Mouse (Mus musculus): ENCODE results near the gene Dmrta2.

Dmrta2 gene

DNA sequence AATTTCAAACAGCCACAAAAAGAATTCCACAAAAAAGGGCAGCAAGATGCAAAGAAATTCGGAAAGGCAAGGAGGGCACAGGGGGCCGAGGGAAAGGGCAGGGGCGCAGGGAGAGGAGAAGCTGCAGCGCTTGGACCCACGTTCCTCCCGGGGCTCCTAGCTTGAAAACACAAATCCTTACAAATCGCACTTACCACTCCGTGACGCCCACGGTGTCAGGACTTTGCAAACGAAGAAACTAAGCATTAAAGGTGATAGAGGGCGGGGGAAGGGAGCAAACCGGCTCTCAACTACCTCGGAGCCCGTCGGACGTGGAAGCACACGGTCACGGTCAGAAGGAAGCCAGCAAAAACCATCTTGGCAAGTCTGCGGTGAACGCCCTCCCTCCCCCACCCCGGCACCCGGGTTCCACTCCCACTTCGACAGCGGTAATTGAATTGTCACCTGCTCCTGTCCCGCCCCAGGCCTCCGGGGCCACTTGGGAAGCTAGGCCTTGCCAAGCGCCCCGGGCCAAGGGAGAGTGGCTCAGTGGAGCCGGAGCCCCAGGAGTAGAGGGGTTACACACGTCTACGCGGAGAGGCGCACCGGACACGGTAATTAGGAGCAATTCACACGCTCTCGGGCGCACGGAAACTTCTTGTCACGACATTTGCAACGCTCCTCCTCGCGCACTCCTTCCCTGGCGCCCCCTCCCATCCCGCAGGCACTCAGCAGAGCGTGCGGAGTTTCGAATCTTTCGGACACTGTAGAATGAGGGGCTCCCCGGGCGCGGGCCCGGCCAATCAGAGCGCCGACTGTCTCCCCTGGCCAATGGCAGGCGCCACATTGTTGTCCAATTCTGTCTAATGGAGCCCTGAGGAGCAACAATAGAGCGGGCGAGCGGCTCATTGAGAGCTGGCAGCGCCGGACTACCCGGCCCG, at the start of gene Dmrta2:
Dmrta2 (plus strand) TSS at position 906 of the 920 bp plus-strand sequence.
- DNase-seq (ENCODE audit: low read depth in 2 of 2, low spot score in 2 of 2): no peak

DNA sequence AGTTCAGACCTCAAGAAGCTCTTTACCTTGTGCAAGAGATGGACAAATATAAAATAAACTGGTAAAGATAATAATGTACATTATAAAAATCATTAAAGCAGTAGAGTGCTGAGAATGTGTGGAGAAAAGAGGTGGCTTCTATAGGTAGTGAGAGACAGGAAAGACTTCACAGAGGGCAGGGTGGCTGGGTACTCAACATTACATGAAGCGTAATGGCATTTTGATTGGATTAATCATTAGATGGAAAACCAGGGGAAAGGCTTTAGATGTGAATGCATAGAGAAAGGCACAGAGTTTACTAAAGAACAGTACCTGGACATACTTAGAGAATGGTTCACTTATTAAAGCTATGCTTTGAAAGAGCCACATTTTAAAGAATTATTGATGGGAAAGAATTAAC, 48.8 kb upstream of the Dmrta2 start:
- DNase-seq (ENCODE audit: low read depth in 2 of 2, low spot score in 2 of 2): no peak

DNA sequence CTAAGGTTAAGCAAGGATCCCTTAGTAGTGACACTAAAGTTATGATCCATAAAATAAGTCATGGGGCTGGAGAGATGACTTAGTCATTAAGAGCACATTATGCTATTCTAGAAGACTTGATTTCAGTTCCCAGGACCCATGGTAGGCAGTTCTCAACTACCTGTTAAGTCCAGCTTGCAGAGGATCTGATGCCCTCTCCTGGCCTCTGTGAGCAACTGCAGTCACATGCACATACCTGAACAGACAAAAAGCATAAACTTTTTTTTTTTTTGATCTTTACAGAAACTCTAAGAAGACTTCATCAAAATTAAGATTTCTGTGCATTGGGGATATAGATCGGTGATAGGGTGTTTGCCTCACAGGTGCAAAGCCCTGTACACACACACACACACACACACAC, 47.4 kb upstream of the Dmrta2 start:
- no peak for DNase-seq (ENCODE audit: low read depth in 2 of 2, low spot score in 2 of 2)

DNA sequence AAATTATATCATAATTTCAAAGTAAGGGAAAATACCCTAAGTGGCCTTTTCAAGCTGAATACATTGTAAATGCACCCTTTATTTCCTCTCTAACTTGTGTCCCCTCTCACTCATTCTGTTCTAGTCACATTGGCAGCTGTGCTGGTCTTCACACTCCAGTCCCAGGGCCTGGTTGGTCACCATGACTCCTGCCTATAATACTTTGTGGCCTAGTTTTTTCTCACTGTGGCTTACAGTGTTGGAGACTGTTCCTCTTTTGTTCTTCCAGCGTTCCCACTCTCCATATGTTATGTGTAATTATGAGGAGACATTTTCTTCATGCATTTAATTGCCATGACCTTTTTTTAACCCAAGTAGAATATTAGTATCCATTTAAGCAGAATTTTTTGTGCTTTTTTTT, 46.9 kb upstream of the Dmrta2 start:
- no peak for DNase-seq (ENCODE audit: low read depth in 2 of 2, low spot score in 2 of 2)

DNA sequence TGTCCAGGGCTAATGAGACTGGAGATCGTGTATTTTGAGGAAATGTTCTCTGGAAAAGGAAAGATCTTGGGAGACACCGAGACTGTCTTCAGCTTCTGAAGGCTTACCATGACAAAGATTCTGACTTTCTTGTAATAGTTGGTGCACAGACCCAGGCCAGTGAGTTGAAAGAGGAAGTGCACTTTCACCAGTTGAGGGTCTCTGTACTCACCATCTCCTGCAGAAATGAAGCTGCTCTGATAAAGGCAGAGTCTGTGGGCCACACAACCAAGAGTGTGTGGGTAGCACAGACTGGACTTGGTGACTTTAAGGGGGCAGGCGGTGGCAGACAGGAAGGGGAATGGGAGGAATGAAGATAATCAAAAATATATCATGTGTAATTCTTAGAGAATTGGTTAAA, 41.3 kb upstream of the Dmrta2 start:
- no peak for DNase-seq (ENCODE audit: low read depth in 2 of 2, low spot score in 2 of 2)

DNA sequence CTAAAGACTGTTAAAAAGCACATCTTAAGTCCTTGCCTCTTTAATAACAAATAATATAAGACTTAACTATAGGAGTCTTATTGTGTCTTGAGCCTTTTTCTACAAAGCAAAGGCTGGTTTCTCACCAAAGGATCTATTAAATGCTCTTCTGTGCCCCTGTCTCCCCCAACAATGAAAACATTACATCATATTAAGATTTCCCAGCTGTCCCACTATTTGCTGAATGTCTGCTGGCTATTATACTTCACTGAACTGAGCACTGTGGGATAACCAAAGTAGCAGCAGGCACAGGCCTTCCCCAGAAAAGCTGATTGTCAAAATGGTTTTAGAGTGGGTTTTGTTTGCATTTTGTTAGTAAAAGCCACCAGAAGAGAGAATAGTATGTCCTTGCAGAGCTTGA, 38.6 kb upstream of the Dmrta2 start:
- DNase-seq (ENCODE audit: low read depth in 2 of 2, low spot score in 2 of 2): no peak

DNA sequence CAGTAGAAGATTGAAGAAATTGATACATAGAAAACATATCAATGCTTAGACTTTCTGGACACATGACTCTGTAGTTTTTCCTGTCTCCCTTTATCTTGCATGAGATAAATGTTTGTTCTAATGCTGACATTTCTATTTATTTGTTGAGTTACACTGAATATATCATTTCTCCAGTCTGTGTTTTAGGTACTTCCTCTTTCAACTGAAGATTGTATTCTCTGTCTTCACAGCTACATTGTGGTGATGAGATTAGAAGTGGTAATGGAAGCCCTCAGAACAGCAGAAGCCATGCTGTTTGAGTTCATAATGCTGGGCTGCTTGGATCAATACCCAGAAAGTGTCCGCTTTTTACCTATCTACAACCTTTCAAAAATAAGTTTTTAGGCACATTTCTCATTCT, 32.3 kb upstream of the Dmrta2 start:
- no peak for DNase-seq (ENCODE audit: low read depth in 2 of 2, low spot score in 2 of 2)

DNA sequence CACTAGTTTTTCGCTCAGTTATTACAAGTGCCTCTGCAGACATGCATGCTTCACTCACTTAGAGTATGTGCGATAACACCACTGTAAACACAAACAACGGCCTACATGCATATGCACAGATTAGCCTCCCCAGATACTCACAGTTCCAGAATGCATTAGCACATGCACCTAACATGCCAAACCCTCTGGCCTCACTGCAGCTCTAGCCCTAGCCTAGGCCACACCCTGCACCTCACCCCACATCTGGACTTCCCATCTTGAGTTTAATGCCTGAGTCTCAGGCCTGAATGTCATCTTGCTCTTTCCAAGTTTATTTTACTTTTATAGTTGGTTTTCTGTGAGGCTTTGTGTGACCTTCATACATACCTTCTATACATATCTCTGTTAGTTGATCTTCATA, 28.5 kb upstream of the Dmrta2 start:
- no peak for DNase-seq (ENCODE audit: low read depth in 2 of 2, low spot score in 2 of 2)

DNA sequence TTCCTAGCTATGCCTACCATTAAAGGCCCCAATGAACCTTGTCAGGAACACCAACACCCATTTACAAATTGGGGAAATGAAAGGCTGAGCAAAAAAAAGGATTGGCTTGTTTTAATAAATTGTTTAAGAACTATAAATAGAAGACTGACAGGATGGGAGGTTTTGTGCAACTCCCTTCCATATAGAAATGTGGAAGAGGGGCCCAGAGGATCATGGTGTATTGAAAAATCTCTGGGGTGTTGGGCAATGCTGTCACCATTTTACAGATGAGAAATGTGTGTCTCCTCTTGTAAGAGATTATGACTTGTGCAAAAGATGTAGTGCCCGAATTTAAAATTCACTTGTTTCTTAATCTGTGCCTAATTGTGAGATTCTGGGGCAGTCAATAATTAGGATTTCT, 24.3 kb upstream of the Dmrta2 start:
- DNase-seq (ENCODE audit: low read depth in 2 of 2, low spot score in 2 of 2): no peak

DNA sequence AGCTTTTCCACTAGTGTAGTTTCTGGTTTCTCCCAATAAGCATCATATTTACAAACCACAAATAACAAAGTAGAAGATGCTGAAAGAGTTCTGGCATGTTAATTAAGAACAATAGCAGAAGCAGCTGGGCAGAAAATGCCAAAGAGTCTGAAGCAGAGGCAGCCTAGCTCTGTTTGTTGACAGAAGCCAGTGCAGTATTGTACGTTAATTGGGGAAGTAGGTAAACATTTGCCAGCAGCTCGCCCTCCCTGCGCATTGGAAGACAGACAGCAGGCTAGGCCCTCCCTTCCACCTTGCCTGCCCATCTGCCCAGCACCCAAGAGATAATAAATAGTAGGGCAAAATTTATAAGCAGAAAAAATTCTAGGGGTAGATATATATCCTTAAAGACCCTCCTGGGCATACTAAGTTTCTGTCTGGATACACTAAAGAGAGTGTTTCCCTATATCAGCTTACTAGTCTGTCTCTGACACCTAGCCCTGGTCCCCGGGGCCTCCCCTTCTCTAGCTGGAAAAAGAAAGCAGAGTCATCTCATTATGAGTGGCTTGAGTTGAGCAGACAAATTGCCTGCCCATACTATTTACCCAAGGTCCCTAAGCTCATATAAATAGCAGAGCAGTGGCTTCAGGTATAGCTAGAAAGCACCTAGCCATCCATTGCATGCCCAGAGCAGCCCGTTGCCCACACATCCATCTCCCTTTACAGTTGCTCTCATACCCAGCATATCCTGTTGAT, 17.5 kb upstream of the Dmrta2 start:
- DNase-seq (ENCODE audit: low read depth in 2 of 2, low spot score in 2 of 2): no peak

DNA sequence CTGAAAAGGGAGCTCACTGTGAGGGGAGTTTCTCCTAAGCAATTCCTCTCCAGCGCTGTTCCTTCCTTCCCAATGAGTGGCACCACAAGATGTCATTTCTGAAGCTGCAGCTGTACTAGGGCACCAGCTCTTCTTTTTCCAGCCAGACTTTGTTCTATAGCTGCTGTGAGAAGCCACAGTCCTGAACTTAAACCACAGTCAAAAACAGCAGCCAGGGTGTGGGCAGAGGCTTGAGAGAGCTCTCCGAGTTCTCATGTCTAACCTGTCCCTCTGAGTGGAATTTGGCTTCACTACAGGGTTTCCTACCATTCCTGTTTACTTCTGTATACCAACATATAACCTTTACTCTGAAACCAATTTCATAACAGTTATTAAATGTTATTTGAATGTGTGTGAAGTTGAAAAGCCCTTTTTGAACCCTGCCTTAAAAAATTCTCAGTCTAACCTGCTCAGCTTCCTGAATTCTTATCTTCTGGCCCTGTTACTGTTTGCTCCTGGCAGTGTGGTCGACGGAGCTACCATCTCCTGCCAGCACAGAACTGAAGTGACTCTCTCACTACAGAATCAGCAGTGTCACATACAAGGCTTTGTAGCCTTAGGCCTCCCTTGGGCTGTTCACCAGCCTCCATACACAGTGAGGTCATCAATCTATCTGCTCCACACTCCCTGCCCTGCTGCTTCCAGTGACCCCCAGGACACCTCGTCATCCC, 14.1 kb upstream of the Dmrta2 start:
- DNase-seq (ENCODE audit: low read depth in 2 of 2, low spot score in 2 of 2): no peak

DNA sequence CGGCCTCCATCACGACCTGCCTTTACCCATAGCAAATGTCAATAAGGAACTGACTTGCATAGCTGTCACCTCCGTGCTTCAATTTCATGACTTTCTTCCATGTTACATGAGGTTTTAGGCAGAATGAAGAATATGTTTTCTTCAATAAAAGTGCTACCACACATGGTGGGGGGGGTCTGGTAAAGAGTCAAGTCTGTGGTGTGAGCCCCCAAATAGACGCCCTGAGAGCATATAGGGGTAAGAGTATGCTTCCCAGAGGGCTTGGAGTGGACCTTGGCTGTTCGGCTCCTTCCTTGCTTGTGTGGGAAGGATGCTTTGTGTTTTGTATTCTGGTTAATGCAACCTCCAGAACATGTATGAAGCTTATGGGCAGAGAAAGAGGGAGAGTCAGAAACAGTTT, 8.3 kb upstream of the Dmrta2 start:
- no peak for DNase-seq (ENCODE audit: low read depth in 2 of 2, low spot score in 2 of 2)

DNA sequence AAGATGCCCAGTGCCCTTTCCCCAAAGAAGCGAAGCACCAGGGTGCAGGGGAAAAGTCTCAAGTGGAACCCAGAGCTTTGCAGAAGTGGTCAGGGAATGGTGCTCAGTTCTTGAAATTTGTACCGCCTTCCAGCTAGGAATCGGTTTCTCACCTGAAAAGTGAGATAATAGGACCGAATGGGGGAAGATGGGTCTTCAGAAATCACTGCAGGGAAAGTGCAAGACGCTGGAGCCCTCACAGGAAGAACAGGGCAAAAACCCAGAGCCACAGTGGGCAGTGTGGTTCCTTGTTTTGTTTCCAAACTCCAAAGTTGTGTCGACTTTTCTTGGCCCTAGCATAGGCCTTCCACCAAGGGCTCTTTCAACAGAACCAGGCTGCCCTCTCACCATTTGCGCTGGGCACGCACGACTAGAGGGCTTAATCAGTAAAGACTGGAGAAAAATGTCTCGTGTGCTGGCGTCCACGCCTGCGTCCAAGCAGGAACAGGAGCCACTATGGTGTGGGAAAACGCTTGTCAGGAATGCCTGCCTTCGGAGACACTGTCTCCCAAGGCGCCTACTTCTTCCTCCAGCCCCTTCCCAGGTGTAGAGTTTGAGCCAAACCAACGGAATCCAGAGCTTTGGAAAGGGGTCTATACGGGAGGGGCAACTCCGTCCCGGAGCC, 3.7 kb upstream of the Dmrta2 start:
- no peak for DNase-seq (ENCODE audit: low read depth in 2 of 2, low spot score in 2 of 2)

DNA sequence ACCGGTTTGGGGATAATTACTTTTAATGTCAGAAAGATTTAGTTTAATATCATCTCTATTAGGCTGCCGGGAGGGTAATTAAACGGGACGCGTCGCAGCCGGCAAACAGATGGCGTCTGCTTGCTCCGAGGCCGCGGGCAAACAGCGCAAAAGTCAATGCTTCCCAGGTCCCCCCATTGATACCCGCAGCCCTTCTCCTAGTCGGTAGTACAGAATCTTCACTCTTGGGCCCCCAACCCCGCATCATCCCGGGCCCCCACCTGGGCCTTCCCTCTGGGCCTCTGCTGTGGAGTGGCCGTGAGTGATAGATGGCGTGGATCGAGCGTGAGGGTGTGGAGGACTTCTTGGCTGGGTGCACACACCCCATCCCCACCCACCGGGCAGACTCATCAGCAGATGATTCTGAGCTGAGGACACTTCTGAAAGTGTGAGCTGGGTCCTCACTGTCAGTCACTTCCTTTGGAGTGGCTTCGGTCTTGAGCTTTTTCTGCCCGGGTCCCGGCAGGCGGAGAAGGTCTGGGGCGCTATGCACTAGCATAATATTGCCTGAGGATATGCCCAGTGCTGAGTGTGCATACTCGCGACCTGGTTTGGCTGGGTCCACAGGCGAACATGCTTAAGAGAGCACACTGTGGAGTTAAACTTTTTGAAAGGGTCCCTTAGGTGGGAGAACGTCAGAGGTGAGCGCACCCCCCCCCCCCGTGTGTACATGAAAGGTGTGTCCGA, 3.0 kb upstream of the Dmrta2 start:
- no peak for DNase-seq (ENCODE audit: low read depth in 2 of 2, low spot score in 2 of 2)

DNA sequence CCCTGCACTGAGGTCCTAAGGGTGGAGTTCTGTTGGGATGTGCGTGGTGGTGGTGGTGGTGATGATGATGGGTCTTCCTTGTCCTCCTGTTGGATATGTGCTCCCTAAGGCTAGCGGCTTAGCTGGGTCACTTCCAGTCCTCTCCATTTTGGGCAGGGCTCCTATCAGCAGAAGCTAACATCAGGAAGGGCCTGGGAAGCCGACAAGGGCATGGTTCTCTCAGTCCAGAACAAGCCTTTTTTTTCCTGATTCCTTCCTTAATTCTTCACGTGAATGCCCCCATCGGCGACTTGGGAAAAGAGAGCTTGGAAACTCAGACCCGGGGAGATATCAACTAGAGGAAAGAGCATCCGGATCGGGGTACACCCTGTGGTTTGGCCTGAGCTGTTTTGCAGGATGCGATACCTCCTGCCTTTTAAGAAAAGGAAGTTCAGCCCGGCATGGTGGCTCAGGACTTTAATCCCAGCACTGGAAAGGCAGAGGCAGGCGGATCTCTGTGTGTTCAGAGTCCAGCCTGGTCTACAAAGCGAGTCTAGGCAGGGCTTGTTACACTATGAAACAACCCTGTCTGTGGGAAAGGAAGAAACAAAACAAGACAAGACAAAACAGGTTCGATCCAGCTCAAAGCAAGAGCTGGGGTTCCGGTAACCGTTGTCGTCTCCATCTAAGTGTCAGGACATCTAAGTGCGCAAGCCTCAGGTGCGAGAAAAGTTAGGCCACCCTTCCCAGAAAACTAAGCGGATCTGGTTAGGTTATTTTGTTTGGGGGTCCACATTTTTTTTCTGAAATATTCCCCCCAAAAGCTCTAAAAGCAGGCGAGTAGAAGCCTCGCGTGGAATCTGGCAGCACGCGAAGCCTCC, 2.2 kb upstream of the Dmrta2 start:
- no peak for DNase-seq (ENCODE audit: low read depth in 2 of 2, low spot score in 2 of 2)

DNA sequence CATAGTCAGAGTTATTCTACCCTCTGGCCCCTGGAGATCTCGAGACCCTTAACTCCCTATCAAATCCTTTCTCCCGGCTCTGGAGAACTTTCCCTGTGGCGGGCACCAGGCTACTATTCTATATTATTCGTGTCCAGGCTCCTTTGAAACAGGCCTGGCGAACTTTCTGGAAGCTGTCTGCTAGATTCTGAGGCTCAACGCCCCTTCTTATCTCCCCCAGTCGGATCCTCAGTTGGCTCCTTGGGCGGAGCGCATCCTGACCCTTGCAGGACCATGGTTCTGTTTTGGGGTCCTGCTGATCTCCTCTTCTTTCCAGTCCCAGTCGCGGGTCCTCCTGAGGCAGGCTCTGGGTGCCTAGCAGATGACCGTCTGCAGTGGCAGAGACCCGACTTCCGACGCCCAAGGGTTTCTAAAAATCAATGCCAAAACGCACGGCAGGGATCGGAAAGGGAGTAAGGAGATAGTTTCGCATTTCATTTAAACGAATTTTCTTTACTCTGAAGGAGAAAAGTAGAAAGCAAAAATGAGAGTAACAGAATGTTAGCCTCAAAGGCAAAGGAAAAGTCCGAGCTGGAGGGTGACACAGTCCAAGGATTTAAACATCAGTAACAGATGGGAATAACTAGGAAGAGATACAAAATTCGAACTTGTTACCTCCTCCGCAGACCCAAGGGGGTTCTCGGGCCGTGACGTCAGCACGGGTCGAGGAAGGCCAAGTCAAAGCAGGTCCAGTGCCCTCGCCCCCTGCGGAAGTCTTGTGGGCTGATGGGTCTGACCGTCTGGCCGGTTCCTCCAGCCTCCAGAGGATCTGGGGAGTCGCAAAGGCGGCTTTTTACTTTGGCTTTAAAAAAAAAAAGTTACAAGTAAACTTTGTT, 1.3 kb upstream of the Dmrta2 start:
- no peak for DNase-seq (ENCODE audit: low read depth in 2 of 2, low spot score in 2 of 2)

DNA sequence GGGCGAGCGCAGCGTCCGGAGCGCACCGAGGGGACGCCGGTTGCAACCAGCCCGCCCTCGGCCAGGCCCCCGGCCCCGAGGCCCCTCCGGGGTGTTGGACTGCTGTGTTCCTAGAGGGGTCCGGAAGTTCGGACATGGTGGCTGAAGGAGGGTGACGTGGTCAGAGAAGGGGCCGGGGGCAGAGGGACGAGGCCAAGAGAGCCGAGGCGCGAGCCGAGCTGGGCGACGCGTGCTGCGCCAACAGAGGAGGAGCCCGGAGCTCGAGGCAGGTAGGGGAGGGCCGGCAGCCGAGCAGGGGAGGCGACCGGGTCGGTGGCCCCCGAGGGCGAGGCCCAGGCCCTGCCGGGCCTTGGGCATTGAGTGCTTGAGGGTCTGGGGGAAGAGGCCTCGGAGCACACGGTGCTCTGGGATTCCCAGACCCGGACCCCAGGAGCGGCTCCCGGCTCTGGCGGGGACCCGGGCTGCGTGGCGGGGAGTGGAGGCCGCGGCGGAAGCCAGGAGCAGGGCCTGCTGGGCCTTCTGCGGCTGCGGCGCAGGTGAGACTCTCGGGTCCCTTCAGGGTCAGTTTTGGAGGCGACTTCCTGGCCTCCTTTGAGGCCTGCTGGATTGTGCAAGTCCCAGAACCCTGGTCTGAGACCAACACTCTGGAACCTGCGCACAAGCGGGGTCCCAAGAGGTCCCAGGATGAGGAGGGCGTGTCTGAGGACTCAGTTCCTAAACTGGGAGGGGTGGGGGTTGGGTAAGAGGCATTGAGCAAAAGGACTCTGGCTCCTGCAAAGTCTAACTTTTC, 410 bp downstream of the Dmrta2 start:
- DNase-seq (ENCODE audit: low read depth in 2 of 2, low spot score in 2 of 2): no peak

DNA sequence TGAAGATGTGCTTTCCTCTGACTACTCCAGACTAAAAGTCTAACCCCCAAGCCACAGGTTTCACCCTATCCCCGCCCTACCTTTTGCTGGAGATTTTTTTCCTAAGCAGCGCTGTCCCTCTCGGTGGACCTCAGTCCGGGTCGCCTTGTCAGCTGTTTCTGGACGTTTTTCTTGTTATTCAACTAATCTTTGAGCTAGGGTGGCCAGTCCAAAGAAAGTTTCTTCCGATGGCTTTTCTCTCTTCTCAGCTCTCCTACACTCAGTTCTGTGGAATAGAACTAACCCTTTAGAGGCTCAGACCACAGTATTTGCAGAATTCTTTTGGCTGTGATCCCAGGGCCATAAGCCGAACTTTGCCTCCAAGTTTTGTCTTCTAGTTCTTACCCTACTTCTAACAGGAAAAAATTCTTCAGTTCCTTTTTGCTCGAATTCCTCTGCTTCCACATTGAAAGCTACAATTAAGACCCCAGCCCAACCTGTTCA, 1.0 kb downstream of the Dmrta2 start:
- DNase-seq (ENCODE audit: low read depth in 2 of 2, low spot score in 2 of 2): no peak

All from CD8-positive naive resting alpha-beta T cell, adult 2 months (primary cell).